Mouse (Mus musculus) mesoderm, embryonic 11.5 days (tissue): ENCODE measurements around the gene Loxl4.

ENCODE experiments used
- DNase-seq: peaks from one replicate; pipeline ENCODE4 v3.0.0-alpha.2; 2012; ENCODE audit warnings: low read depth, low spot score

Loxl4 gene

GRCm38 (mm10) chr19:42612654-42613053, at the start of gene Loxl4:
Gene Loxl4, minus strand, starts transcription at chr19:42612813.
- DNase-seq: no peak

GRCm38 (mm10) chr19:42661430-42662164, 49.0 kb upstream of the Loxl4 start:
- DNase-seq: no peak

DNA sequence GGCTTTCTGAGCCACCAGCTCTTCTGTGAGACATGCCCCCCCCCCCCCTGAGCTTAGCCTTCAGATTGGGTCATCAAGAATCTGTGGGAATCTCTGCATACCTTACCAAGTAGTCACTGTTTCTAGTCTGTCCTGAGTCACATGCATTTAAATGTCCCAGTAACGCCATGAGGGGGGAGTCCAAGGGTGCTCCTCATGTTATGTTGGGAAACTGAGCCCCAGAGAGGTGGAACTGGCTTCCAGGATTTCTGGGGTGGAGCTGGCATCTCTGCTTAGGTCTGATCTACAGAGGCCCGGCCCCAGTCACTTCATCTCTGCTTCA, 47.6 kb upstream of the Loxl4 start:
- DNase-seq: no peak

- no peak for DNase-seq
Measured at GRCm38 (mm10) chr19:42659354-42660243, 47.0 kb upstream of the Loxl4 start.

- DNase-seq: no peak
Measured at GRCm38 (mm10) chr19:42658435-42659135, 46.0 kb upstream of the Loxl4 start.

GRCm38 (mm10) chr19:42657769-42658168, 45.2 kb upstream of the Loxl4 start:
- DNase-seq: no peak

GRCm38 (mm10) chr19:42657306-42657705, 44.7 kb upstream of the Loxl4 start:
- no peak for DNase-seq

DNA sequence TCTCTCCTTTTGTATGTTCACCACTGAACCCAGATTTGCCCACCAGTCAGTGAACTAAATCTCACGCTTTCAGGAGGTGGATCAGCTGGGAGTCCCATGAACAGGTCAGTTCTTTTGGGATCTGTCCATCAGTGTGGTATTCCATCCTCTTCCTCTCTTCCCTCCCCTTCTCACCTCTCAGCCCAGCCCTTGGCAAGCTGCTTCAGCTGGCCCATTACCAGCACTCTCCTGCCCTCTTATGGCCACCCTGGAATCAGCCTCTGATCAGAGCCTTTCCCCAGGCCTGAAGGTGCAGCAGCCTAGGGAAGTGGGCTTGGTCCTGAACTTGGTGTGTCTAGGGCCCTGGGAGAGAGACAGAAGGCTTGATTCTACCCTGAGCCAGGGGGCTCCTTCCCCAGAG, 42.4 kb upstream of the Loxl4 start:
- DNase-seq: peak; percentile 67

- DNase-seq: peak; percentile 61
Measured at GRCm38 (mm10) chr19:42653091-42653490, 40.5 kb upstream of the Loxl4 start.

- DNase-seq: no peak
Measured at GRCm38 (mm10) chr19:42652425-42652824, 39.8 kb upstream of the Loxl4 start.

DNA sequence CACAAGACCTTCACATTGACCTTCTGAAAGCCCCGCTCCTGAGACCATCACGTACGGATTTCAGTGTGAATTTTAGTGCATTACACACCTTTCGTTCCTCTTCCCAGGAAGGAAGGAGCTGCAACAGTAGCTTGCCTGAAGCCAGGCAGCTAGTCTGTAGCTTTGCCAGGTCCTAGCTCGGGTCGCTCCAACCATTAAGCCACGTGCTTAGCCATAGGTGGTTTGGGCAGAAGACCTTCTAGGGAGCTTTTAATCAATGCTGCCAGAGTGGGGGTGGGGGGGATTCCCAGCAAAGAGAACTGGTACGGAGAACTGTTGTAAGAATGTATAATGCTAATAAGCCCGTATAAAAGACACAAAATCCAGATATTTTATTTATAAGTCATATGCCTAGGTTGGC, 27.6 kb upstream of the Loxl4 start:
- DNase-seq: no peak

DNA sequence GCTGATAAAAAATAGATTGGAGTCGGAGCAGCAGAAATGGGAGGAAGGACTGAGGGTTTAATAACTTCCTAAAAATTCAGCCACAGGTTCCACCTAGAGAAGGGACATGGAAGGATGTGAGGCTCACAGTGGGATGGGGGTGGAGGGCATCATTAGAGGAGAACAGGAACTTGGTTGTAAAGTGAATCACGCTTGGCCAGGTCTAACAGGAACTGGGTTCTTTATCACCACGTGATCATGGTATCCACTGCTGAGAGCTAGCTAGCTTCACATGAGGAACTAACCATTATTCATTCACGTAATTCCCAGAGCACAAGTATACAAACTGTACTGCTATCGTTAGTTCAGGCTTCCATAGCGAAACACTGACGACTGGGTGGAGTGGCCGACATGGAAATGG, 26.9 kb upstream of the Loxl4 start:
- DNase-seq: no peak

GRCm38 (mm10) chr19:42638604-42639481, 26.2 kb upstream of the Loxl4 start:
- peak; percentile 48 for DNase-seq

GRCm38 (mm10) chr19:42636631-42637030, 24.0 kb upstream of the Loxl4 start:
- DNase-seq: peak; percentile 78

GRCm38 (mm10) chr19:42633650-42634049, 21.0 kb upstream of the Loxl4 start:
- no peak for DNase-seq

DNA sequence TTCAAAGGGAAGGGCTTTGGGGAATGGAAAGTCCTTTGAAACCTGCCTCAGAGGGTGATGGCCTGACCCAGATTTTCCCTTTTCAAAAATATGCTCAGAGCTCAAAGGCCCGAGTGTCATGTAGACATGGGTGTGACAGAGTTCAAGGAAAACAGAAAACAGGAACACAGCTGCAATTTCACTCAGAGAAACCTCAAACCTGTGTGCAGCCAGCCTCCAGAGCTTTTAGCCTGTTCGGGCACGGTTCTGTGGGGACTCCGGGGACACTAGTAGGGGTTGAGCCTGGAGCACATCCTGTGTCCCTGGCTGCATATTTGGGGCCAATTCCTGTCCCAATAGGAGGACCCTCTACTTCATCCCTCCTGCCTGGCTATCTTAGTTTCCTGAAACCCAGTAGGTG, 19.7 kb upstream of the Loxl4 start:
- no peak for DNase-seq

DNA sequence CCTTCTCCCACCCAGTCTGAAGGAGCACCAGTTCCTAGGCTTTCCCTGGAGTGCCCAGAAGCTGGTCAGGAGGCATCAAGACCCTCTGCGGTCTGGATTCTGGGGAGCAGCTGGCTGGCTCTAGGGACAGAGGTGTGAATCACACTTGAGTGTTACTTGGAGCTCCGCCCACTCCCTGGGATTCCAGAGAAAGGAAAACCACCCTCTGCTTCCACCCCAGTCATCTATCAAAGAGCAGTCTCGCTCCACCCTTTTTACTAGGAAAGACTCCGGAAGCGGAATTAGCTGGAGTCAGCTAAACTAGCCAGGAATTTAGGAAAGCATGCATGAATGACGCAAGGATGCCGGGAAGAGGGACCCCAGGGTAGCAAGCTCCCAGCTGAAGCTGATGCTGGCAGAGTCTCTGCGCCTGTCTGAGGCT, 18.9 kb upstream of the Loxl4 start:
- DNase-seq: peak; percentile 73

- DNase-seq: no peak
Measured at GRCm38 (mm10) chr19:42628068-42628467, 15.5 kb upstream of the Loxl4 start.

GRCm38 (mm10) chr19:42613647-42614225, 1.1 kb upstream of the Loxl4 start:
- DNase-seq: no peak

- no peak for DNase-seq
Measured at GRCm38 (mm10) chr19:42613116-42613515, 503 bp upstream of the Loxl4 start.

DNA sequence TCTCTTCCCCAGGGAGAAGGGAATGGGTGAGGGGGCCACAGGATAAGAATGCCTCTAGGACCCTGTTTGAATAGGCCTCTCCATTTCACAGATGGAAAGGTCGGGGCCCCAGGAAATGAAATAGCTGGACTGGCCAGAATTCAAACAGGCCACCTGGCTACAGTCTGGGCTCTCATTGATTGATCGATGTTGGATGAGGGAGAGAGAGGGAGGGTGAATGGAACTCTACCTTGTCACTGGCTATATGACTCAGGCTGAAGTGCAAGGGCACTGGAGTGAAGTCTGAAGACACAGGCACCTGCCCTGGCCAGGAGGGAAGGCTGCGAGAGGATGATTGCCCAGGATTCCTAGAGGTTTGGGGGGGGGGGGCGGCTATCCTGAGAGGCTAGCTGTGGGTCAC, 867 bp downstream of the Loxl4 start:
- no peak for DNase-seq
